Comparison of ENCODE assay signal across 24 mouse cellular contexts in genomic region chr1:179584220-179584619, GRCm38 (mm10).
"Had no signal": no experiment of that assay in that cellular context is flagged by ENCODE, and none has a peak within 500 bp of the region (broad histone marks: within the 10 kb centered on the region; RNA-seq: fewer than 3 reads in every experiment).

No protein-coding gene starts in this region.

- DNase-seq: gastrocnemius, postnatal 25 days; heart, postnatal 10 days; kidney, adult 18-20 months; kidney, adult 8-10 months; kidney, postnatal 10 days; kidney, postnatal 25 days; kidney, postnatal 4 days; liver; liver, embryonic 13.5 days; liver, postnatal 0 days had no signal

- H3K4me3 ChIP-seq: heart, embryonic 10.5 days; hindbrain, embryonic 10.5 days; hindbrain, embryonic 12.5 days; intestine, embryonic 15.5 days; layer of hippocampus, adult 2 months; left cerebral cortex, adult 2 months; limb, embryonic 10.5 days; limb, embryonic 12.5 days; liver, embryonic 13.5 days; liver, embryonic 15.5 days had no signal

- H3K9me3 ChIP-seq: heart, embryonic 10.5 days; hindbrain, embryonic 10.5 days; hindbrain, embryonic 12.5 days; intestine, embryonic 15.5 days; limb, embryonic 10.5 days; limb, embryonic 12.5 days; liver, embryonic 13.5 days; liver, embryonic 15.5 days had no signal

- ATAC-seq: hindbrain, embryonic 16.5 days; inflammation-experienced regulatory T-cells, adult 6 months; intestine, embryonic 15.5 days; intestine, postnatal 0 days; liver, postnatal 0 days had no signal

- H3K4me2 ChIP-seq: hindbrain, embryonic 12.5 days; hindbrain, embryonic 14.5 days; intestine, embryonic 15.5 days; limb, embryonic 12.5 days; liver, embryonic 11.5 days; liver, embryonic 13.5 days; liver, embryonic 15.5 days had no signal

- H3K27me3 ChIP-seq: hindbrain, embryonic 12.5 days; intestine, embryonic 15.5 days; limb, embryonic 12.5 days; liver, embryonic 13.5 days; liver, embryonic 15.5 days had no signal

- H3K9ac ChIP-seq: hindbrain, embryonic 12.5 days; hindbrain, embryonic 14.5 days; intestine, embryonic 15.5 days; limb, embryonic 12.5 days; liver, embryonic 13.5 days; liver, embryonic 15.5 days; liver, postnatal 0 days had no signal

- H3K27ac ChIP-seq: heart, embryonic 10.5 days; hindbrain, embryonic 10.5 days; hindbrain, embryonic 12.5 days; hindbrain, embryonic 14.5 days; intestine, embryonic 15.5 days; layer of hippocampus, adult 2 months; left cerebral cortex, adult 2 months; limb, embryonic 10.5 days; limb, embryonic 12.5 days; liver, embryonic 13.5 days; liver, embryonic 15.5 days had no signal
